Mouse (Mus musculus) heart, adult 11 months (tissue): ENCODE measurements at regions not wholly inside any gene's neighbourhood (a gene's known extent, or its start where the extent isn't known, plus 50 kb on each side); places are given as distances from the start of the nearest gene placed in this dataset.
A peak's percentile ranks its signal among the peaks of the same experiment; 100 is the strongest.
"Not testable (repeated sequence)": the region's sequence is repeated elsewhere in the genome, so short reads cannot be mapped to it uniquely, and the experiment has no call there.

ENCODE experiments used
- DNase-seq: peaks from one replicate; pipeline ENCODE4 v3.0.0; 2022

- peak; percentile 60 for DNase-seq
Measured at GRCm38 (mm10) chr7:95974085-95974484, 197.0 kb upstream of the Tenm4 start.

- peak; percentile 39 for DNase-seq
Measured at GRCm38 (mm10) chr7:95991250-95992032, 179.6 kb upstream of the Tenm4 start.

GRCm38 (mm10) chr7:95992033-95992516, 179.0 kb upstream of the Tenm4 start:
- DNase-seq, result peak; percentile 51

GRCm38 (mm10) chr7:95992521-95992920, 178.5 kb upstream of the Tenm4 start:
- peak; percentile 59 for DNase-seq

GRCm38 (mm10) chr7:95997190-95997589, 173.9 kb upstream of the Tenm4 start:
- DNase-seq, result peak; percentile 34

- DNase-seq, result peak; percentile 9
Measured at GRCm38 (mm10) chr7:95999189-95999588, 171.9 kb upstream of the Tenm4 start.

- DNase-seq, result no peak
Measured at GRCm38 (mm10) chr7:96002401-96002800, 168.6 kb upstream of the Tenm4 start.

- DNase-seq, result no peak
Measured at GRCm38 (mm10) chr7:96006299-96006698, 164.7 kb upstream of the Tenm4 start.

- no peak for DNase-seq
Measured at GRCm38 (mm10) chr7:96013008-96013407, 158.0 kb upstream of the Tenm4 start.

GRCm38 (mm10) chr7:96017112-96017884, 153.7 kb upstream of the Tenm4 start:
- DNase-seq, result no peak

GRCm38 (mm10) chr7:96024048-96024447, 147.0 kb upstream of the Tenm4 start:
- no peak for DNase-seq

- DNase-seq, result no peak
Measured at GRCm38 (mm10) chr7:96026781-96027418, 144.1 kb upstream of the Tenm4 start.

GRCm38 (mm10) chr7:96033636-96034035, 137.4 kb upstream of the Tenm4 start:
- DNase-seq, result no peak

- DNase-seq, result no peak
Measured at GRCm38 (mm10) chr7:96035456-96035855, 135.6 kb upstream of the Tenm4 start.

GRCm38 (mm10) chr7:96039628-96040027, 131.4 kb upstream of the Tenm4 start:
- DNase-seq, result no peak

- no peak for DNase-seq
Measured at GRCm38 (mm10) chr7:96041806-96042205, 129.2 kb upstream of the Tenm4 start.

- no peak for DNase-seq
Measured at GRCm38 (mm10) chr7:96051631-96052030, 119.4 kb upstream of the Tenm4 start.

- DNase-seq, result not testable (repeated sequence)
Measured at GRCm38 (mm10) chr7:96061599-96061998, 109.4 kb upstream of the Tenm4 start.

- DNase-seq, result no peak
Measured at GRCm38 (mm10) chr7:96078511-96078910, 92.5 kb upstream of the Tenm4 start.

- peak; percentile 35 for DNase-seq
Measured at GRCm38 (mm10) chr7:96081676-96082075, 89.4 kb upstream of the Tenm4 start.

- DNase-seq, result no peak
Measured at GRCm38 (mm10) chr7:96095185-96095584, 75.9 kb upstream of the Tenm4 start.

GRCm38 (mm10) chr7:96095752-96096151, 75.3 kb upstream of the Tenm4 start:
- DNase-seq, result no peak

- DNase-seq, result no peak
Measured at GRCm38 (mm10) chr7:96098686-96099376, 72.2 kb upstream of the Tenm4 start.
